Mouse (Mus musculus) kidney, adult 2 months (tissue): ENCODE measurements at regions not wholly inside any gene's neighbourhood (a gene's known extent, or its start where the extent isn't known, plus 50 kb on each side); places are given as distances from the start of the nearest gene placed in this dataset.
A peak's percentile ranks its signal among the peaks of the same experiment; 100 is the strongest.

ENCODE experiments used
- DNase-seq: peaks from one replicate; pipeline ENCODE4 v3.0.0; 2021
- H3K27ac ChIP-seq: fragments of 200-500 bp; 2 replicates; pipeline ENCODE4 v1.5.1; 2012; ENCODE audit warnings: low read depth, low read length, control low read depth, inconsistent platforms; ENCODE audit not compliant: insufficient read depth
- H3K27me3 ChIP-seq: fragments of 200-500 bp; replicated peaks from 2 replicates; pipeline ENCODE4 v1.6.1; 2012; ENCODE audit warnings: mild to moderate bottlenecking, moderate library complexity, low read length, inconsistent platforms; ENCODE audit not compliant: control insufficient read depth, insufficient read depth
- H3K36me3 ChIP-seq: fragments of 200-500 bp; 2 replicates; pipeline ENCODE4 v1.6.1; 2012; ENCODE audit warnings: mild to moderate bottlenecking, moderate library complexity, low read length, inconsistent platforms; ENCODE audit not compliant: control insufficient read depth, insufficient read depth
- H3K4me1 ChIP-seq: fragments of 200-500 bp; 2 replicates; pipeline ENCODE4 v1.6.1; 2011; ENCODE audit warnings: low read length; ENCODE audit not compliant: control insufficient read depth, insufficient read depth
- H3K4me3 ChIP-seq: fragments of 200-500 bp; 2 replicates; pipeline ENCODE4 v1.5.1; 2011; ENCODE audit warnings: mild to moderate bottlenecking, low read depth, low read length, control low read depth; ENCODE audit not compliant: insufficient read depth
- CTCF ChIP-seq: fragments of 200-500 bp; conservative IDR thresholded peaks from 2 replicates; pipeline ENCODE4 v1.5.1; 2011; ENCODE audit warnings: low read depth, mild to moderate bottlenecking, control low read depth, low read length, moderate library complexity, mixed read lengths; ENCODE audit not compliant: insufficient read depth, insufficient read length
- POLR2A ChIP-seq: fragments of 200-500 bp; IDR thresholded peaks from one replicate; pipeline ENCODE4 v1.6.1; 2011; ENCODE audit warnings: low read depth, low read length, control low read depth
- WGBS: fragments of 180-500 bp; shearing (Covaris S2); methylation state at CpG from one replicate; pipeline ENCODE4 v1.1.7; 2018; 5-methylcytosine and 5-hydroxymethylcytosine counted together

DNA sequence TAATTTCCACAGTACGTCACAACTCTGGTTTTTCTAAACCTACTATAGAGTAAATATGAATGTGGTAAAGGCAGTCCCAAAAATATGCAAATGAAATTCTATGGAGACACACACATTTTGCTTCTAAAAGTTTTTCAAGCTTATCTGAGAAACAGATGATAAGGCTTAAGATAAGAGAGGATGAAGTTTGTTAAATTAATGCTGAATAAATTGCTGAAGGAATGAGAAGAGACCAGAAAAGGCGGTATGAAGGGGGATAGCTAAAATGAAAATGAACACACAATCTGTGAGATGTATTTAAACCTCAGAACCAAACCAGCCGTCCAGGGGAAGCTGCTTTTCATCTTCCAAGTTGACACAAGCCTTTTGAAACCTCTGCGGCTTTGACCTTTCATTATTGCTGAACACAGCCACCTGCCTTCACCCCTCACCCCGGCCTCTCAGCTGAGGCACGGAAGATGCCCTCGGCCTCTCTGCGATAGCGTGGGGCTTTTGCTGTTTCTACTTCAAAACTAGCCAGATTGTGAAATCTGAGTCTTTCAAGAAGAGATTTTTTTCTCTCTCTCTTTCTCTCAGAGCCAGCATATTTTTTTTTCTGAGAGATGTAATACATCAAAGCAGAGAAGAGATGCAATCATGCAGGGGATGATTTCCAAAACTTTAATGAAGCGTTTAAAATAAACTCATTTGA is 328.7 kb upstream of the Rag2 start:
- Histone ChIP-seq H3K36me3 (no peaks in the 10 kb centered on the region), H3K4me3 (no peak overlapping the region), H3K27me3 (no peaks in the 10 kb centered on the region), H3K27ac (no peak overlapping the region), H3K4me1 (no peaks in the 10 kb centered on the region)
- 37% methylated on average over 10 of the region's 10 CpGs for WGBS
- DNase-seq: no peak
- TF ChIP-seq POLR2A (no peak), CTCF (no peak)

DNA sequence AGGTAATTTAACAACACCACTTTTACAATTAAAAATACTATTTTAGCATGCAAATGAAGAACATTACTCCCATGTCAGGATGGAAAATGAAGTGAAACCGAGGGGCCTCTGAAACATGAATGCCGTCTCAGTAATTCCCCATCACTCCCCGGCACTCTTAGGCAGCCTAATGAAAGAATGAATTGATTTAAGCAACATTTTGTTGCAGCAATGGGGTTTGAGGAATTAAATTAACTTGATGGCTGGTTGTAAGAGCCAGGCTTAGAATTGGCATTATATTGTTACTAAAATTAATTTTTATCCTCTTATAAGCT is 328.2 kb upstream of the Rag2 start:
- Histone ChIP-seq H3K36me3 (no peaks in the 10 kb centered on the region), H3K4me1 (no peaks in the 10 kb centered on the region), H3K4me3 (no peak overlapping the region), H3K27me3 (no peaks in the 10 kb centered on the region), H3K27ac (no peak overlapping the region)
- WGBS: 52% methylated on average over 3 of the region's 3 CpGs
- DNase-seq: no peak
- no peak for TF ChIP-seq POLR2A
- TF ChIP-seq CTCF: no peak

DNA sequence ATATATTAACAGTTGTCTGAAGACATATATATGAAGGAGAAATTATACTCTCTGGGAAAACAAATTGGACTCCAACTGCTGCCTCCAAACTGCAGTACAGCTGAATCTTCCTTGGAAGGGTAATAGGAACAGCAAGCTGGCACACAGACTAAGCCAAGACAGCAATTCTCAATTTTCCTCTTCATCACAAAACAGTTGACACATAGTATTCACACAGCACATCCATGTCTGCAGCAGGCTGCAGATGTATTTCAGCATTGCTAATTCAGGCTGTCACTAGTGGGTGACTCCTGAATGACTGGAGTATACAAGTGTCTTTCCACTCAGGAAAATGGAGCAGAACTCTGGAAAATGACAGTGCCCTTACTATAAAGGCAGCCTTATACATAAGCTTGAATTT is 327.7 kb upstream of the Rag2 start:
- Histone ChIP-seq H3K27me3 (no peaks in the 10 kb centered on the region), H3K27ac (no peak overlapping the region), H3K36me3 (no peaks in the 10 kb centered on the region), H3K4me3 (no peak overlapping the region), H3K4me1 (no peaks in the 10 kb centered on the region)
- DNase-seq: no peak
- no peak for TF ChIP-seq POLR2A
- TF ChIP-seq CTCF: no peak

DNA sequence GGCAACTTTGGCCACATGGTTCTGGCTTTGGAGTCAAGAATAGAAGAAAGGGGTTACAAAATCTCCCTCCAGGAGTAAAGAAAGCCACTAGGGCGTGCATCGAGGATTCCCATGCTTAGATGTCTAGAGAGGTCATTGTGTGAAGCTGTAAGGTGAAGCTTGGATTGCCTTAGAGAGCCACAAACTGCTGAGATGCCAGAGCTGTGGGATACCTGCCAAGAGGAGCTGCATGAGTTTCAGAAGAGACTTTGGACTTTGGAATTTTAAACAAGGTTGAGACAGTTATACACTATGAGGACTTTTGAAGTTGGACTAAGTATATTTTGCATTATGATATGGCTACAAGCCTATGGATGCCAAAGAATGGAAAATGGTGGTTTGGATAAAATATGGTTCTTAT is 325.4 kb upstream of the Rag2 start:
- TF ChIP-seq POLR2A: no peak
- TF ChIP-seq CTCF: no peak
- WGBS: 41% methylated on average over 2 of the region's 2 CpGs

DNA sequence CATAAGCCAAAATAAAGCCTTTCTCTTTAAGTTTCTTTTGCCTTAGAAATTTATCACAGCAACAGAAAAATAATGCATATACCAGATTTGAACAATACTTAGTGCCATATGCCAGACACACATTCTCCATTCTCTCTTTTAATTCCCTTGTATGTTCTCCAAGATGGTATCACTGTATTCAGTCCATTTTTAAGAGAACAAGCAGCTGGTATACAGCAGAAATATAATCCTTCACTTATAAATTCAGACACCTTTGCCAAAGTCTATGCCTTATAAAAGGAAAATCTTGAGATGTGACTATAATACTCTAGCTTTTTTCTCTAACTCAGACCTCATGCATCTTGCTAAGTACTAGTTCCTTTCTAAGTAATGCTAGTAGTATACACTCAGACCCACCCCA is 324.4 kb upstream of the Rag2 start:
- TF ChIP-seq POLR2A (no peak), CTCF (no peak)
- DNase-seq: no peak
- no peaks in the 10 kb centered on the region for H3K4me1 ChIP-seq
- H3K4me3 ChIP-seq: no peak overlapping the region
- H3K27ac ChIP-seq: no peak overlapping the region
- H3K27me3 ChIP-seq: no peaks in the 10 kb centered on the region
- no peaks in the 10 kb centered on the region for H3K36me3 ChIP-seq

More for the DNA sequence above, 325.4 kb upstream of the Rag2 start:
- Histone ChIP-seq H3K36me3 (no peaks in the 10 kb centered on the region), H3K27ac (no peak overlapping the region), H3K27me3 (no peaks in the 10 kb centered on the region), H3K4me1 (no peaks in the 10 kb centered on the region), H3K4me3 (no peak overlapping the region)
- peak; percentile 82 for DNase-seq

DNA sequence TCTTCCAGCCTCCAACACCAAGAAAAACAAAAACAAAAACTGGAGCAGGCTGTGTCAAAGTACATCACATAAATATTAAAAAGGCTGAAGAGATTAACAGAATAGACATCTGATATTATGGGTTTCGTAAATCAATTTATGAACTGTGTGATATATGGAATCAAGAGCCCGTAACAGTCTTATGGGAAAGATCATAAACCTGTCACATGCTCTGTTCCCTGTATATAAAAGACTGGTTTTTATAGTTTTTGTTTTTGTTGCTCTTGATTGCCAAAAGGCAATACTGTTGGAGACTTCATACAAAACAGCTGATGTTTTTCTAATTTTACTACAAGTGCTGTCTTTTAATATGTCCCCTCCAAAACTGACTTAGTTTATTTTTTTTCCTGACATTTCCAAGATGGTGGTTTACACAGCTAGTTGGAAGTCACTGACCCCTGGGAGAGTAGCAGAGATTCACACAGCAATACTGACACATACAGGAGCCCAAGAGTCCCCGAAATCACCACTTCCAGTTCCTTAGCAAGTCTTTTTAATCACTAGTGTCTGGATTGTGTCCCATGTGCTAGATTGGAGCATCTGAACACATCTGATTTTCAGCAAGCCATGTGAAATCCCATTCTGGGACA is 303.1 kb upstream of the Rag2 start:
- 49% methylated on average over 3 of the region's 3 CpGs for WGBS
- H3K4me3 ChIP-seq: no peak overlapping the region
- H3K4me1 ChIP-seq: no peaks in the 10 kb centered on the region
- H3K27me3 ChIP-seq: no peaks in the 10 kb centered on the region
- no peak overlapping the region for H3K27ac ChIP-seq
- TF ChIP-seq CTCF (no peak), POLR2A (no peak)
- H3K36me3 ChIP-seq: no peaks in the 10 kb centered on the region
- DNase-seq: no peak

DNA sequence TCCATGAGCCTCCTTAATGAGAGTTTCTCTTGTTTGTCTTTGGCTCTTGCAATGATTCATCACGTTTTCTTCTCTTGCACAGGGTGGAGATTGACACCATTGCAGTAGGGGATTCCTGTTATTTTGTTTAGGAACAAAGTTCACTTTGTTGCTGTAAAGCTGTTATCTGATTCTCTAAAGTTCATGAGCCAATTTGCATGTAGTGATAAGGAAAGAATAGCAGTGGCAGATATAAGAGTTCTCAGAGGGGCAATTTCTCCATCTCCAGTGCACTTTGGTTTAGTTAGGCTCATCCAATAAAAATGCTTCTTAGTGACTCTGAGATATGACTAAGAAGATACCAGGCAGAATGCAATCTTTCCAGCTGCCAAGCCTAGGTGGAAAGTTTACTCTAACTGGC is 267.8 kb upstream of the Rag2 start:
- no peak for TF ChIP-seq CTCF
- no peak for TF ChIP-seq POLR2A
- no peaks in the 10 kb centered on the region for H3K4me1 ChIP-seq
- H3K27me3 ChIP-seq: no peaks in the 10 kb centered on the region
- no peak overlapping the region for H3K27ac ChIP-seq
- 14% methylated on average over 1 of the region's 1 CpGs for WGBS
- H3K36me3 ChIP-seq: no peaks in the 10 kb centered on the region
- H3K4me3 ChIP-seq: no peak overlapping the region
- no peak for DNase-seq
